Mouse (Mus musculus) T-helper 2 cell (primary cell): ENCODE measurements at regions not wholly inside any gene's neighbourhood (a gene's known extent, or its start where the extent isn't known, plus 50 kb on each side); places are given as distances from the start of the nearest gene placed in this dataset.

ENCODE experiments used
- in situ Hi-C: fragments of 300-600 bp; cut with MboI, MseI; formaldehyde crosslinking; loops from one replicate; pipeline ENCODE4 v1.15.1; 2025; ENCODE audit warnings: high pct_unique_total_duplicates

DNA sequence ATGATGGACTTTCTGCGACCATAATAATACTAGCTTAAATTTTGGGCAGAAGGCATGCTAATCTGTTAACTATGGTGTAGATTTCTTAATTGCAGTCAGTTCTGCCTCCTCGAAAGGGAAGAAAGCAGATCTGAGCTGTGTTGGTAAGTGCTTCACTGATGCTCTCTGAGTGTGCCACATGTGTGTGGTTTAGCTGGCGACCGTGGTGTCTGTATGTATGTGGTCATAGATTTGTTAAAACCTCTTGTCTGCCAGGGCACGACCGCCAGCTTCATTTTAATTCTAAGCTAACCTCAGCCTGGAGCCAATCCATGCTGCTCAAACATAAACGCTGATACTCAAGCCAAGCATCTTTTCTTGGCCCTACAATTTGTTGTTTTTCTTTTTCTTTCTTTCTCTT lies 330.5 kb upstream of the Jag1 start:
- in situ Hi-C loops, result no loop called here

- in situ Hi-C loops, result no loop called here
These were observed 321.3 kb upstream of the Jag1 start for GRCm38 (mm10) chr2:137437741-137438140.

DNA sequence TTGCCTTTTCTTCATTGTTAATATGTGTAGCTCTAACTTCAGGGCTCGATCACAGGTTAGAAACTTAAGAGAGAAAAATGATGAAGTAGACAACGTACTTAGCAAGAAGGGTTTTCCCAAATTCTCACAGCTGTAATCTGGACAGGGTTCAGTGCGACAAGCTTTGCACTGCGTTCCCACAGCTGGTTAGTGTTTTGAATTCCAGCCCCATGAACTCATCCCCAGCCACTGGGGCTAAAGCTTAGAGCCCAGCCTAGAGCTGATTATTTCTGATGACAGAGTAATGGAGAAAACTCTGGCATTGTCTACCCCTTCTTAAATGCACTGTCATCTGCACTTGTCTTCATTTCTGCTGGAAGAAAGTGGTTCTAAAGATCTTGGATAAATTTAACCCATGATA lies 319.7 kb upstream of the Jag1 start:
- in situ Hi-C loops, result no loop called here

- in situ Hi-C loops, result no loop called here
These were observed 306.2 kb upstream of the Jag1 start for GRCm38 (mm10) chr2:137422656-137423055.

GRCm38 (mm10) chr2:137419678-137420077 lies 303.2 kb upstream of the Jag1 start:
- in situ Hi-C loops, result no loop called here

DNA sequence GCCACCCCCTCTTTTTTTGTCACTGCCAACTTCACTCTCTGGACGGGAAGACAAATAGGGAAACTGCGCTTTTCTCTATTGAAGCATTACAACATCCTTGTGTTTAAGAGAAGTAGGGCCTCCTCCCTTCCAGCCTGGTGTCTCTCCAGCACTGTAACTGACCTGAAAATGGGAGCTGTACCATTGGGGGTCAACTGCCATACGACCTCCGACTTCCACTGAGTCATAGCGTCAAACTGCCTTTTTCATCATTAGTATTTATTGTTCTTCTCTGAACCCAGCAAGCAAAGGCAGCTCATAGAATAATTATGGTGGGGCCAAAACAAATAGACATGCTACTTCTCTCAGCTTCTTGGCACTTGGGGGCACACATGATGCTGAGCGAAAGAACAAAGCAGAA lies 301.2 kb upstream of the Jag1 start:
- in situ Hi-C loops, result no loop called here

DNA sequence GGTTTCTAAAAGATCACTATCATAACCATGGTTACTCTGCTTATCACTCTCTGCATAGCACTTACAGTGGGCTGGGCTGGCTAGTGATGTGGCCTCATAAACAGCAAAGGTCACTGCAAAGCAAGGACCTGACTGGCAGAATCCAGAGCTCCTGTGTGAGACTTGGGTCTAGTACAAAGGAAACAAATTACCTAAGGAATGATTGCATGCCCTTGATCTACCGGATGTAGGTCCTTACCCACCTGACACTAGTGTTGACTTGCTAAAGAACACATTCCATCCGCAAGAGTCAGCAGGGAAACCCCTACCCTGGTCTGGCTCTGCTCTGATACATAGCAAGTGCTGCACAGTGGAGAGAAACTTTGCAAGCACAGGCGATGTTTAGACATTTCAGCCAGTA lies 297.0 kb upstream of the Jag1 start:
- in situ Hi-C loops, result no loop called here

DNA sequence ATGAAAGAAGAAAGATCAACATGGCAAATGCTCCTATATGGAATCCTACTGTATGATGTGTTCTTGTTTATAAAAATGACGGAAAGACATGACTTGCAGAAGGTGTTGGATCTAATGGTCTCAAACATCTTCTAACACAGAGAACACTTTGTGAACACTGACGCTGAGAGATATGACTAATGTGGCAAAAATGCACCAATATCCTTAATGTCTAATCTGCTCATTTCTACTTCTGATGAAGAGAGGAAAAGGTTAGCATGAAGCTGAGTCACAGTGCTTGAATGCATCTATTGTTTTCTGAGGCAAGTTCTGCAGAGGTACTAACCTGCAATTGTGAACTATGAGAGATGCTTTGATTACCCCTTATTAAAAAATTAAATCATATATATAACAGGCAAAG lies 293.2 kb upstream of the Jag1 start:
- in situ Hi-C loops, result no loop called here

DNA sequence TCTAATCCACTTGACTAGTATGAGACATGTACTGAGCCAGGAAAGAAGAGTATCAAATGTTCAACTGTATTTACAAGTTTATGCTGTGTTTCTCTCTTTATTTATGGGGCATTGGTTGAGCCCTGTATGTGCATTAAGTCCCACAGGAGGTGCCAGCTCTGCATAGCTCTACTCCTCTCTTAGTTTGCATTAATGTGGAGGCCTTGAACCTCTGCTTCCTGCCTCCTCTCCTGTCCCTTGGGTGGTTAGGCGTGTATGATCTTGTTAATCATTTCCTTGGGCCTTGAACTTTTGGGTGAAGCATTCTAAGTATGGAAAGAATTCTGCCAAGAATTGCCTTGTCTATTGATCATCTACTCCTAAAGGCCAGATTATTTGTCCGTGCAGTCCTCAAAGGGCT lies 291.9 kb upstream of the Jag1 start:
- in situ Hi-C loops, result no loop called here

DNA sequence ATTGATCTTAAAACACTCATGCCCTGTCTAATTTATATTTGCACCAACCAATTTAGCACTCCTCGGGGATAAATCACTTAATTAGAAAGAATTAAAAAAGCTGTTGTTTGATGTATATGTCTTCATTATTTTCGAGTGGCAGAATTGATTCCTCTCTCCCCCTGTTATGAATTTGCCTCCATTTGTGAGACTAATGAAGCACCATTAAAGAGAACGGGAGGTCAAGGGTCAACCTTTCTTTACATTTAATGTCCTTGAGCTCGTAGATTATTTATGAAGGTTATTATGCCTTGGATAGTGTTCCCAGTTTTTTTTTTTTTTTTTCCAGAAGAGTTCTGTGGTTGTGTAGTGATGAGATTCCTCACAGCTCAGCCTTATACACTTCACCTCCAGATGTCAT lies 277.0 kb upstream of the Jag1 start:
- in situ Hi-C loops, result no loop called here

GRCm38 (mm10) chr2:137379816-137380215 lies 263.4 kb upstream of the Jag1 start:
- in situ Hi-C loops, result no loop called here

- in situ Hi-C loops, result no loop called here
These were observed 258.9 kb upstream of the Jag1 start for GRCm38 (mm10) chr2:137375346-137375745.

DNA sequence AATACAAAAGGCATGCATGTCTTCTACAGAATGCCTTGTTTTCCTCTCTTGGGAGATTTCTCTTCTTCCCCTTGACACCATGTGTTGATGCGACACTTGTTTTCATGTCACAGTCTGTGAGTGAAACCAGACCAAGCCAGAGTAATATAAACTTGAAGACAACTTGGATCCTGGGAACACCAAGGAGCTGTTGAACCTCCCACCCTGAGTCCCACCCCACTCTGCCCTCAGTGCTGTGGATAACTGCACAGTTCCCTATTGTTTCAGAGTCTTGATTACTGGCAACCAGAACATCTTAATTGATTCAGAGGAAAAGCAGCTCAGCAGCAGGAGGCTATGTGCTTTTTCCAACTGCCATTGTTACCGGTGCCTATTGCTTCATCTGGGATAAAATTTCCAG lies 254.6 kb upstream of the Jag1 start:
- in situ Hi-C loops, result loop anchor here (5.0 kb wide), 1 partner anchor 34 kb away; no protein-coding TSS in a partner anchor

DNA sequence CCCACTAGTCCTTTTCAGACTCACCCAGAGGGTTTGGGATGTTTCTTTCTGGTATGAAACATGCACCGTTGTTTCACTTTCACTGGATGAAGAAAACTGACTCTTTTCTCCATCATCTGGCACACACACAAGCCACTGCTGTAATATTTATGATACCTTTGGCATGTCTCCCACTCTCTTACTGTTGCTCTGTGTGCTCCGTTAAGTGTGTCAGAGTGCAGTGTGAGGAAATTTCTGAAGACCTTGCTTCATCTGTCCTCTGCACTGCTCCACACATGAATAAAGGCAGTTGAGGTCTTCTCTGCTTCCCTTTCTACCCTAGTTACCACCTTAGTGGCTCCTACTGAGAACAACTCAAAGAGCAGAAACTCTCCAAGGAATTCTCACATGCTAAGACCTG lies 246.6 kb upstream of the Jag1 start:
- in situ Hi-C loops, result no loop called here

DNA sequence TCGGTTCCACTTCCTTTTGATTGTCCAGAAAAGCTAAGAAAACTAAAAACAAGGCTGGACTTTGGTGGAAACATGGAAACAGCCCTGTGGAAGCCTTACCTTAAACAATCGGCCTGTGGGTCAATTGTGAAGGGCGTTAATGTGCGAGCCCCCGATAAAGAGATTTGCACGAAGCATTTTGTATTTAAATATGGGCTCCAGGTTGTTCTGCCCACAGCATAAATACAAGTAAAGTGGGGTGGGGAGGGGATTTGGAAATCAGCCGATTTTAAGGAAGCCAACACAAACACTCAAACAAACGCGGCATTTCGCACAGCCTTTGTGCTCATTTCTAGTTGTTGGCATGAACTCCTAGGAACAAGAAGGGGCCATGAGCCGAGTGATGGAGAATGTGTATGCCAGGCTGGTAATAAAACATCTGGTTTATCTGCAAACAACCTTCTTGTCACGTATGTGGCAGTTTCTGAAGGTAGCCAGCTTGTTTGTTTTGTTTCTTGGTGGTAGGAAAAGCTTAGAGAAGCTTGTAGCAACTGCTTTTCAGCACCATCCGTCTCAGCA lies 240.8 kb upstream of the Jag1 start:
- in situ Hi-C loops, result no loop called here

DNA sequence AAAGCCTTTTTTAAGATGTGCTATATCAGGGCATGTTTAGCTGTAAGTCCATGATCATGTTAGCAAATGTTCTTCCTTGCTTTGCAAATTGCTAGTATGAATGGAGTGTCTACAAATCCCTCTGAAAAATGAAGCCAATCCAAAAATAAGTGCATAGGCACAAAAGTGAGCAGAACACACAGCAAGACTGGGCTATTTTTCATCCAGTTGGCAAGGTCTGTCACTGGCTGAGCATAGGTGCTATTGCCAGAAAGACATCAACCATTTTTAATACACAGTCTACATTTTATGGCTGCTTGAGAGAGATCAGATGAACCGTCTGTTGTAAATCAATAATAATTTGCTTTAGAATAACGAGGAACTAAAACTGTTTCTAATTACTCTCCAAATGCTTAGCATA lies 227.3 kb upstream of the Jag1 start:
- in situ Hi-C loops, result no loop called here

DNA sequence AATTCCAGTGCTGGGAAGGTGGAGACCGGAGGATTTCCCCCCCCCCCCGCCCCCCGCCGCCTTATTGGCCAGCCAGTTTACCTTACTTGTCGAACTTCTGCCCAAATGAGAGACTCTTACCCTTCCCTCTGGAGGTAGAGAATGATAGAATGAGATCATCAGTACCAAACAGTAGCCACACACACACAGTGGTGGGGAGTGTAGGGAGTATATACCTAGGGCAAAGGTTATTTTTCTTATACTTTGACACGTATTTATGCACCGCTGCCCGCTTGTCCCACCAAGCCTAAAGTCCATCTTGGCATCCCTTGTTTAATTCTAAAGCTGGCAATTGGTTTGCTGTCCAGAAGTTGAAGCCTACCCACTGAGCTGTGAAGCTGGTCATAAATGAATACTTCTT lies 213.6 kb upstream of the Jag1 start:
- in situ Hi-C loops, result no loop called here

GRCm38 (mm10) chr2:137323445-137323844 lies 207.0 kb upstream of the Jag1 start:
- in situ Hi-C loops, result no loop called here

GRCm38 (mm10) chr2:137310511-137310910 lies 194.1 kb upstream of the Jag1 start:
- in situ Hi-C loops, result no loop called here

- in situ Hi-C loops, result no loop called here
These were observed 191.7 kb upstream of the Jag1 start for GRCm38 (mm10) chr2:137308116-137308515.

DNA sequence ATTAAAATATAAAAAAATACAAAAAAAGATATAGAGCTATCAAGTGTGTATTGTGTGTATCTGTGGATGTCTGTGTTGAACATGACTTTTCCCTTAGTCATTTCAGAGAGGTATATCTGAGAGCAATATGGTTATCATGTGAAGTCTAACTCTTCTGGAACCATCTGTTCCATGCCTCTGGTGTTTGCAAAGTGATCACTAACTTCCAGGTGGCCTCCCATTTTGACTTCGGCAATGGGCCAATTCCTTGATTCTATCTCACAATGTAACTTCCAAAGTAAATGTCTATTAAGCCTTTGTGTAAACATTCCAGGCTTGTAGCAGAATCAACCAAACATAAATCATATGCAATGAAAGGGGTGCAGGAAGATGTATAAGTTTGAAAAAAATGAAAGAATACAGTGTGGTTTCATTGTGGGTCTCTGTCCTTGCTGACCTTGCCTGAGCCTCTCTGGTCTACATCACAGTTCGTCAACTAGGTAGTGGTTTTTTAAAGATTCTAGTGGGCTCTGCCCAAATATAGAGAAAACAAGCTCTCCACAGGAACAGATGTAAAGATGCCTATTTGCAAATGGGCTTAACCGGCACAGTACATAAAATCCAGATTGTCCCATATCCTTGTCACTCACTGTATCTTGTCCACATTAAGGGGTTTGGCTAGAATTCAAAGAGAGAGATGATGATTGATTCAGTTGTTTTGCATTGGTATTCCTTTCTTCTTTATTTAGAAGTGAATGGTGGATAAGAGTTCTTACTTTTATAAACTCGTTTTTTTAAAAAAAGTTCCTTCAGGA lies 185.2 kb upstream of the Jag1 start:
- in situ Hi-C loops, result no loop called here

GRCm38 (mm10) chr2:137289231-137289630 lies 172.8 kb upstream of the Jag1 start:
- in situ Hi-C loops, result no loop called here

DNA sequence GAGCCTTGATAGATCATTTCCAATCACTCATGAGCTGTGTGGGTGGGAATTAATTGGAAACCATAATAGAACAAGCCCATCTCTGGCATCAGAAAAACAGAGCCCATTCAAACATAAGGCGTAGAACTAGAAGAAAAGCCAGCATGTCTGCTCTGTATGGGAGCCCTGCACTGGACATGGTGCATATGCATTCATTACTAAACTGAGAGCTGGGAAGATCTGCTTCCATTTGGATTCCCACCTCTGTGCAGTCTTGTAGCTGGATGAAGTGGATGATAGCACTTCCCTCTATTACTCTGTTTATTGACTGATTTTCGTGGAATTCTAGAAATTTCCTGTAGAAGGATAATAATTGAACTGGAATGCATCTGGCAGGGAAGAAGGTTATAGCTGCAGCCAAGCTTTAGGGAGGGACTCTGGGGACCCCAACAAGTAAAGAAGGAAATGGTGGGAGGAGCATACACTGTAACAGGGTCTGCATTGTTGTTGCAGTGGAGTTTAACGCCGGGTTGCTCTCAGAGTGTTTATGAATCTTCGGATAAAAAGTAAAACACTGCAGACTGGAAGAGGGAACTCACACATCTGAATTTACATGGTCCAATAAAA lies 155.2 kb upstream of the Jag1 start:
- in situ Hi-C loops, result no loop called here
